Mouse (Mus musculus) cortical plate, adult 2 months (tissue): ENCODE results near the gene Esyt1. TPM values are rescaled to one million over a fixed set of nuclear protein-coding genes. Genes with fewer than 3 reads are reported as not detected.

Source experiments
- H3K27ac ChIP-seq: fragments of 200-500 bp; 2 replicates; pipeline ENCODE4 v1.5.1; 2012; ENCODE audit warnings: low read length, control low read depth, inconsistent platforms; ENCODE audit not compliant: insufficient read depth
- H3K4me1 ChIP-seq: fragments of 200-500 bp; 2 replicates; pipeline ENCODE4 v1.6.1; 2011; ENCODE audit warnings: low read length; ENCODE audit not compliant: control insufficient read depth, insufficient read depth
- H3K4me3 ChIP-seq: fragments of 200-500 bp; 2 replicates; pipeline ENCODE4 v1.5.1; 2011; ENCODE audit warnings: mild to moderate bottlenecking, low read length, control low read depth; ENCODE audit not compliant: insufficient read depth
- CTCF ChIP-seq: fragments of 200-500 bp; IDR thresholded peaks from 2 replicates; pipeline ENCODE4 v1.5.1; 2011; ENCODE audit warnings: mild to moderate bottlenecking, control low read depth, low read length; ENCODE audit not compliant: insufficient read depth; ENCODE audit errors: extremely low read depth
- POLR2A ChIP-seq: fragments of 200-500 bp; IDR thresholded peaks from 2 replicates; pipeline ENCODE4 v1.6.1; 2011; ENCODE audit warnings: mild to moderate bottlenecking, low read length, control low read depth; ENCODE audit not compliant: insufficient read depth; ENCODE audit errors: extremely low read depth
- polyA plus RNA-seq: library from polyadenylated mRNA; depleted of rRNA; stranded (reverse); fragments of >200 nt; gene quantifications from 2 replicates; pipeline ENCODE4 v1.2.3, GENCODE M21; 2012

The Esyt1 gene
- polyA plus RNA-seq, 1 experiment, result 12.0 TPM

DNA sequence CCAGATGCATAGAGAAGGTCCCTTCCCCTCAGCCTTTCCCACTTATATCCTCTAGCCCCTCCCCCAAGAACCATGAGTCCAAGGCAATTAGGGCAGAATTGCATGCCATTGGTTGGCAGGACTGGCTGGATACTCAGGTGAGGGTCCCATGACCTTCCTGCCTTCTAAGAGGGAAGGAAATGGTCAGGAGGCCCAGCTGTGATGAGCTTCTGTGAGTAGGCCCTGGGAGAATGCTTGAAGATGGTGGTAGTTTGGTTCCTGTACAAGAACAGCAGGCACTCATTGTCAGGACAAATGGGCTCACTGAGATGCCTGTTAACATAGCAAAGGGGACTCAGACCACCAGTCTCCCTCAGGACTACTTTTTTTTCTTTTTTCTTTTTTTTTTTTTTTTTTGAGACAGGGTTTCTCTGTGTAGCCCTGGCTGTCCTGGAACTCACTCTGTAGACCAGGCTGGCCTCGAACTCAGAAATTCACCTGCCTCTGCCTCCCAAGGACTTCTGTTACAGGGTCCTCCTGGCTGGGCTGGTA is 12.7 kb upstream of the Esyt1 start:
- Histone ChIP-seq H3K27ac (no peak overlapping the region), H3K4me3 (no peak overlapping the region), H3K4me1 (peaks cover 5% of the 10 kb centered on the region; the same call in 1 of the 2 replicates)
- TF ChIP-seq CTCF (no peak), POLR2A (no peak)

DNA sequence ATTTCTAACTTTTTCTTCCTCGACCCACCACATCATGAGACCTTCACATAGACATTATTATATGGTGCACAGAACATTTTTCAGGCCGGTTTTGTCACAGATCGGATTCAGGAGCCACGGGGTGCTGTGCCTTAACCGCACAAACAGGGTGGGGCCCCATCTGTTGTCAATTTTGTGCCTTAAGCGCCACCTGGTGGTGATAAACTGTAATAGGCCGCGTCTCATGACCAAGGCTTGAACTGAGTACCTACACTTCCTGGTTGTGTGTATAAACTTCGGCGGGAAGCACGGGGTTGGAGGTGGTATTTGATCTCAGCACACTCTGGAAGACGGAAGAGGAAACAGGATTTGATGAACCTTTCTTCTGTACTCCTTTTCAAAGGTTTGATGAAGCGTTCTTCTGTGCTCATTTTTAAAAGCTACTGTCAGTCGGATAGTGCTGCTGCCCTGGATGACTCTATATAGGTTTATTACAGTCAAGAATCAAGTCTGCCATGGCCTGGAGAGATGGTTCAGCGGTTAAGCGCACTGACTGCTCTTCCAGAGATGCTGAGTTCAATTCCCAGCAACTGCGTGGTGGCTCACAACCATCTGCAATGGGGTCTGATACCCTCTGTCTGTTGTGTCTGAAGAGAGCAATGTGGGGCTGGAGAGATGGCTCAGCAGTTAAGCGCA is 10.7 kb upstream of the Esyt1 start:
- TF ChIP-seq CTCF, result peak; percentile 81
- TF ChIP-seq POLR2A, result no peak
- no peaks in the 10 kb centered on the region for H3K4me1 ChIP-seq
- no peak overlapping the region for H3K4me3 ChIP-seq
- H3K27ac ChIP-seq, result no peak overlapping the region

DNA sequence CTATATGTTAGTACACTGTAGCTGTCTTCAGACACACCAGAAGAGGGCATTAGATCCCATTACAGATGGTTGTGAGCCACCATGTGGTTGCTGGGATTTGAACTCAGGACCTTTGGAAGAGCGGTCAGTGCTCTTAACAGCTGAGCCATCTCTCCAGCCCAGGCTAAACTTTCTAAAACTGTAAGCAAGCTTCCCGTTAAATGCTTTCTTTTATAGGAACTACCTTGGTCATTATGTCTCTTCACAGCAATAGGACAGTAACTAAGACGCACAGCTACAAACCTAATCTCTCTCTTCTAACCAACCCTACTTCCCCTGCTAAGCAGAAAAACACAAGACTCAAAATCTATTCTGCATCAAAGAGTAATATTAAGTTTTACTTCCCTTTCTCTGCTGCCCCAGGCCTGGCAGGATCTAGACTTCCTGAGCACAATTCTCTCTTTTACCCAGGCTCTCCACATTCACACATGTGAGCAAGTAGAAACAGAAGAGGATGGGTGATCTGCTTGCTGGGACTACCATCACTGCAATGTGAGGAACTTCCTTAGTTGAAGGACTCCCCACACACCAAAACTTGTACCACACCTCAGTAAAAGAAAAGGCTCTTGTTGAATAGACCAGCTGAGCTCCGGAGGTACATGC is 10.1 kb upstream of the Esyt1 start:
- Histone ChIP-seq H3K27ac (no peak overlapping the region), H3K4me3 (no peak overlapping the region), H3K4me1 (no peaks in the 10 kb centered on the region)
- no peak for TF ChIP-seq POLR2A
- no peak for TF ChIP-seq CTCF

DNA sequence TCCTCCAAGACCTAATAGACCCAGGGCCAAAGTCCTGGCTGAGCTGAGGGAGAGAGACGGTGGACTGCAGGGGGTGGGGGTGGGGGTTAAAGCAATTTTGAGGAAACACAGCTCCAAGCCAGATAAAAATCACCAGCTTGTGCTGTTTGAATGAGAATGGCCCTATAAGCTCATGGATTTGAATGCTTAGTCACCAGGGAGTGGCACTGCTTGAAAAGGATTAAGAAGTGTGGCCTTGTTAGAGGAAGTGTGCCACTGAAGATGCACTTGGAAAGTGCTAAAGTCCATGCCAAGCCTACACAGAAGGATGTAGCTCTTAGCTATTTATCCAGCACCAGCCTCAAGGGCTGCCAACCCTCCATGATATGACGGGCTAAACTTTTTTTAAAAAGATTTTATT is 9.5 kb upstream of the Esyt1 start:
- TF ChIP-seq POLR2A (no peak), CTCF (no peak)
- Histone ChIP-seq H3K4me3 (no peak overlapping the region), H3K4me1 (no peaks in the 10 kb centered on the region), H3K27ac (no peak overlapping the region)

DNA sequence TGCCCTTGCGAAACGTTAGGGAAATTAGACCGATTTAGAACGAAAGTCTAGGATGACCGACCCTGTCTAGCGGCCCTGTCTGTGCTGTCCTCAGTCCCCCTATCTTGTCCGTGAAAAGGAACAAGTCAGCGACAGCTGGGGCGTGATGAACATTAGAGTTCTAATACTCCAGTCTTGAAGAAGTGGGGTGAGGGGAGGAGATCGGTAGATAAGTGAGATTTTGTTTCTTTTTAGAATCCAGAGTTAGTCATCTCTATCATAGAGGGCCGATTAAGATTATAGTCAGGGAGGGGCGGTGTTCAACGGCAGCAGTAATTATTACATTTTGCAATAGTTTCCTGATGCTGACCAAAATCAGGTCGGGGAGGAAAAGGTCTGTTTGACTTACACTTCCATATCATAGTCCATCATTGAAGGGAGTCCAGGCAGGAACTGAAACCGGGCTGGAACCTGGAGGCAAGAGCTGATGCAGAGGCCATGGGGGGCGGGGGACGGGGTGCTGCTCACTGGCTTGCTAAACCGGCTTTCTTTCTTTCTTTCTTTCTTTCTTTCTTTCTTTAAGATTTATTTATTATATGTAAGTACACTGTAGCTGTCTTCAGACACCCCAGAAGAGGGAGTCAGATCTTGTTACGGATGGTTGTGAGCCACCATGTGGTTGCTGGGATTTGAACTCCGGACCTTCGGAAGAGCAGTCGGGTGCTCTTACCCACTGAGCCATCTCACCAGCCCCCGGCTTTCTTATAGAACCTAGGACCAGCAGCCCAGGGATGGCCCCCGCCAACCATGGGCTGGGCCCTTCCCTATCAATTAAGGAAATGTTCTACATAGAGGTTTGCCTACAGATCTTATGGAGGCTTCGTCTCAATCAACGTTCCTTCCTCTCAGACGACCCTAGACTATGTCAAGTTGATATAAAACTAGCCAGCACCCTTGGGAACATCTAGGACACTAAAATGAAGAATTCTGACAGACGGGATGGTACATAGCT is 990 bp upstream of the Esyt1 start:
- Histone ChIP-seq H3K4me3 (peak overlapping the region; percentile 61), H3K4me1 (no peaks in the 10 kb centered on the region; the same call in 1 of the 2 replicates), H3K27ac (no peak overlapping the region)
- TF ChIP-seq CTCF (no peak), POLR2A (no peak)

DNA sequence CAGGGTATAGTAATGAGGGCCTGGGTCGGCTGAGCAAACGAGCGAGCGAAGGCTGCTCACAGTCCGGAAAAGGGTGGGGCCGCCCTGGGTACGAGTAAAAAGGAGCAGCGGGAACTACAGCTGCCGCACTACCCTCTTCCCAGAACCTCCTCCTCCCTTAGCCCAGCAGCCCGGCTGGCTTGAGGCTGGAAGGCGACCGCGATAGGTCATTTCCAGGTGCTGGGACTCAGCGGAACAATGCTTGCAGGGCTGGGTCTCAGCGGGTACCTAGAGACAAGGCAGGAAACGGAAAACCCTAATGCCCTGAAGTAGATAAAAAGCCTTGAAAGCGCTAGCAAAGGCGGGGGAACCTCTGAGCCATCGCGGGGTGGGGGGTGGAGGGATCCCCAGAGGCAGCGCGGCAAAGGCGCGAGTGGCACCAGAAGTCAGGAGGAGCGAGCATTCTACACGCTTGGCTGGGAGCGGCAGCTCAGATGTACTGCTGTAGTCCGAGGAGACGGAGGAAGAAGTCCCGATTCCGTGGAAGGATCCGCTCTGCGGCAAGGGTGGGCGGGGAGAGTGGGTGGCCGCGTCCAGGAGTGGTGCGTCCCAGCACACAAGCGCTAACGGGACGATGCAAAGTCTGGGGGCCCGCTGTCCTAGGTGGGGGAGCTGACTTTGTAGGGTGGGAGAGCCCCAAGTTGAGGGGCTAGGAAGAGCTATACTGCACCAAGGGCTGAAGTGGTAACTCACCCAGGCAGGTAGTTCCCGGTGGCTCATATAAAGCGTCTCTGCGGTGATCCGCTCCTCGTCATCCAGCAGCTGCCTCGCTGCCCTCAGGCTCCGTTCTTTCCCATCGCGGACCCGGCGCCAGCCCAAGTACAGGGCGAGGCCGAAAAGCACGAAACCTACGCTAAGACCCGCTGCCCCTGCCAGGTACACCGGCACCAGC is 674 bp downstream of the Esyt1 start:
- H3K4me3 ChIP-seq, result peak overlapping the region; percentile 61
- H3K4me1 ChIP-seq, result no peaks in the 10 kb centered on the region; the same call in 1 of the 2 replicates
- H3K27ac ChIP-seq, result 0 out of 2 replicates have a peak overlapping the region, but pooled peaks have one; percentile 3
- TF ChIP-seq POLR2A (no peak), CTCF (no peak)

DNA sequence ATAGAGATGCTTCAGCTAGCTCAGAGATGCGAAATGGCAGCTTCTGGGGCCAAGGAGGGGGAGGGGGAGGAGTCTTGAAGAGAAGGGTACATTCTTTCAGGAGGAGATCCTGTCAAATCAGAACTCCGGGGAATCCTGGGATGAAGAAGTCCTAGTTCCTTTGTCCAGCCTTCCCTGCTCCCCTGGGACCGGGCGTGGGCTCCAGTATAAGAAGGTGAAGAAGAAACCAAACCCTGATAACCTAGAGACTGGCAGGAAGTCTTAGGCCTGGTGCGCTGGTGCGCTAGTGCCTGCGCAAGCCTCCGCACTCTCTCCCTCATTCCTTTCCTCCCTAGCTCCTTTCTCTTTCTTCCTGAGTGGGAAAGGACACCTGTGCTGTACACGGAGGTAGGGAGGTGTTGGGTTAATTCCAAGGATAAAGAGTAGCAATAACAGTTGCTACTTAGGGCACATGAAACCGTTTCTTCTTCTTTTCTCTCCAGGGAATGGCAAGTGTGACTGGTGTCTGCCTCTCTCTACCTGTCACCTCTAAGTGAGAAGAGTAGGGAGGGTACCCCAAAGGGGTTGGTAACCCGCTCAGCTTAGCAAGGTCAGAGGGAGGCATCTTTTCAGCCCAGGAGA is 1.4 kb downstream of the Esyt1 start:
- Histone ChIP-seq H3K4me3 (peak overlapping the region; percentile 61), H3K27ac (no peak overlapping the region), H3K4me1 (no peaks in the 10 kb centered on the region; the same call in 1 of the 2 replicates)
- TF ChIP-seq POLR2A (no peak), CTCF (no peak)

DNA sequence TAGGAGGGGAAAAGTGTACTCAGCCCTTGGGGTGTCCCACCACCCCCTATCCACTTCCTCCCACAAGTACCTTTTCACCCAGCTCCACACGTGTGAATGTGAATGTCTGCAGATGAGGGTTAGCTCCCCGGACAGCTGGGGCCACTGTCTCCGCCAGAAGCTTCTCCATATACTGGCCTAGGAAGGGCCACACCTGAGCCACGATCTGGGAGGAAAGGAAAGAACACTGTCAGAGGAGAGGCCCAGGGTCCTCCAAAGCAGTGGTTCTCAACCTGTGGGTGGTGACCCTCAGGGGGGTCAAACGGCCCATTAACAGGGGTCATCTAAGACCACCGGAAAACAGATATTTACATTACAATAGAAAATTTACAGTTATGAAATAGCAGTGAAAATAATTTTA is 3.3 kb downstream of the Esyt1 start:
- Histone ChIP-seq H3K4me1 (no peaks in the 10 kb centered on the region; the same call in 1 of the 2 replicates), H3K27ac (no peak overlapping the region), H3K4me3 (no peak overlapping the region)
- no peak for TF ChIP-seq POLR2A
- TF ChIP-seq CTCF, result no peak
